Mouse (Mus musculus): ENCODE measurements around the gene Tacr2. TPM values are rescaled to one million over a fixed set of nuclear protein-coding genes. Genes with fewer than 3 reads are reported as not detected.
A peak's percentile ranks its signal among the peaks of the same experiment; 100 is the strongest.

Tacr2 gene
- total RNA-seq, 2 experiments from 2014 or later, result 18.6 to 18.7 TPM

GRCm38 (mm10) chr10:62296086-62296872 lies 44.0 kb downstream of the Tacr2 start:
- DNase-seq (ENCODE audit: low spot score in 2 of 2), result no peak

- peak in 1 of 2 experiments; percentile 22 for DNase-seq (ENCODE audit: low spot score in 2 of 2)
Observed at GRCm38 (mm10) chr10:62300006-62300827, 48.0 kb downstream of the Tacr2 start.

- no peak for DNase-seq (ENCODE audit: low spot score in 2 of 2)
Observed at GRCm38 (mm10) chr10:62305090-62305489, 52.9 kb downstream of the Tacr2 start.

- no peak for DNase-seq (ENCODE audit: low spot score in 2 of 2)
Observed at GRCm38 (mm10) chr10:62306483-62306882, 54.2 kb downstream of the Tacr2 start.

DNA sequence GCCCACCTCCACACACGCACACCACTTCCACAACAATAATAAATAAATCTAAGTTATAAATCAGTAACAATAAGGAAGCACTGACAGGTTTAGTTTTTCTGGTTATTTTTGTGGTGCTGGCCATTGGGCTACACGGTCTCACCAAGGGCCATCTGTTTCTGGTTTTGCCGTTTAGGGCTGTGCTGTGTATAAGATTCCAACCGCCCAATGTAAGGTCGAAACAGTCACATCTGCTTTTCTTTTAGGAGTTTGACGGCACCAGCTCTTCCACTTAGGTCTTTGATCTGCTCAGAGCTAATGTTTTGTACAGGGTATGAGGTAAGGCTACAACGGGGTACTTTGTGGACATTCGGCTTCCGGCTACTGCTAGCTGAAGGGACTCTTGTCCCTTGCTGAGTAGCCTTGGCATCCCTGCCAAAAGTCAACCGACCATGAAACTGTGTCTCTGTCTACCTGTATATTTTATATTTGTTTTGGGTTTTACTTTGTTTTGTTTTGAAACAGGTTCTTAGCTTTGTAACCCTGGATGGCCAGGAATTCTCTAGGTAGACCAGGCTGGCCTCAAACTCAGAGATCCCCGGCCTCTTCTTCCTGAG lies 56.8 kb downstream of the Tacr2 start:
- DNase-seq (ENCODE audit: low spot score in 2 of 2), result no peak

DNA sequence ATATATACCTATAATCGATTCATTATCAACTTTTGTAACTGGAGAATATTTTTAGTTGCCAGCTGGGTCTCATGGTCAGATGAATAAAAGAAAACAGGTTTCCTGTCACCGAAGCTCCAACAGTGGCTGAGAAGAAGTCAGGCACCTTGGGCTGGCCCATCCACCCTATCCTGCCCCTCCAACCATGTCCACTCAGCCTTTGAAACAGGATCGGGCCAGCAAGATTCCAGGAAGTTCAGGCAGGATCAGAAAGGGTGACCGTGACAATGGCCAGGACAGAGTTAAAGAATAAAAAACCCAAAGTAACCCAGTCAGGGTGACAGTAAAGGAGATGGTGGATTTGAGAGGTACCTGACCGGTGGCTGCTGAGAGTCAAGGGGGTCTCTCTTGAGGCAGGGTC lies 57.4 kb downstream of the Tacr2 start:
- DNase-seq (ENCODE audit: low spot score in 2 of 2), result no peak

GRCm38 (mm10) chr10:62310259-62311039 lies 58.2 kb downstream of the Tacr2 start:
- DNase-seq (ENCODE audit: low spot score in 2 of 2), result no peak

- no peak for DNase-seq (ENCODE audit: low spot score in 2 of 2)
Observed at GRCm38 (mm10) chr10:62311464-62311863, 59.2 kb downstream of the Tacr2 start.

DNA sequence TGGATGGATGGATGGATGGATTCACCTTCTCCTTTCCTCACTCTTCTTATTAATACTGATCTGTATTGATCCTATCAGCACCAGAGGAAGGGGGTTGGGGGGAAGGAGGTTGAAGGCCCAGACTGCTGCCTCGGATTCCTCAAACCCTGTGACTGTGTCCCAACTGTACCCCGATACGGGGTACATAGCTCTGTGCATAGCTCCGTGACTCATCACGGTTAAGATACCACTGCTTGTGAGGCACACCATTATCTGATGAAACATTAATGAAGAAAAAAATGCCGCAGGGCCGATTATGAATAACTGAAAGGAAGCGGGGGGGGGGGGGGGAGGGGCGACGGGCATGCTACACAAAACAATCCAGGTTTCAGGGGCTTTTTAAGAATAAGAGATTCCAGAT lies 60.9 kb downstream of the Tacr2 start:
- DNase-seq (ENCODE audit: low spot score in 2 of 2), result no peak

- no peak for DNase-seq (ENCODE audit: low spot score in 2 of 2)
Observed at GRCm38 (mm10) chr10:62313885-62314424, 61.7 kb downstream of the Tacr2 start.

Other genes with a start within 250 kb of the Tacr2 start
- gene Neurog3, start 119.3 kb upstream of the Tacr2 start, total RNA-seq (2021), result not detected
- gene Fam241b, start 108.5 kb upstream of the Tacr2 start, total RNA-seq (2021), result 1 to 10 TPM; 5.2 to 6.0 TPM
- gene Tspan15, start 21.2 kb upstream of the Tacr2 start, total RNA-seq (2021), result 10 to 100 TPM; 29.4 to 37.0 TPM
- 10 to 100 TPM; 36.0 to 49.8 TPM for gene Hk1, start 127.5 kb downstream of the Tacr2 start, total RNA-seq (2021)
- 1 to 10 TPM in 1 of 2 experiments, not detected in 1; 1.4 TPM for gene Hkdc1, start 170.1 kb downstream of the Tacr2 start, total RNA-seq (2021)
- under 1 TPM; 0.48 to 0.78 TPM for gene 4930507D05Rik, start 197.1 kb downstream of the Tacr2 start, total RNA-seq (2021)
- 10 to 100 TPM; 31.5 to 36.5 TPM for gene Supv3l1, start 197.3 kb downstream of the Tacr2 start, total RNA-seq (2021)
- 10 to 100 TPM; 45.3 to 48.7 TPM for gene Vps26a, start 234.4 kb downstream of the Tacr2 start, total RNA-seq (2021)